Mouse (Mus musculus): ENCODE results near the gene Extl1. TPM values are rescaled to one million over a fixed set of nuclear protein-coding genes. Genes with fewer than 3 reads are reported as not detected.

The Extl1 gene
- total RNA-seq, 2 experiments from 2014 or later, result 46.1 to 48.0 TPM

DNA sequence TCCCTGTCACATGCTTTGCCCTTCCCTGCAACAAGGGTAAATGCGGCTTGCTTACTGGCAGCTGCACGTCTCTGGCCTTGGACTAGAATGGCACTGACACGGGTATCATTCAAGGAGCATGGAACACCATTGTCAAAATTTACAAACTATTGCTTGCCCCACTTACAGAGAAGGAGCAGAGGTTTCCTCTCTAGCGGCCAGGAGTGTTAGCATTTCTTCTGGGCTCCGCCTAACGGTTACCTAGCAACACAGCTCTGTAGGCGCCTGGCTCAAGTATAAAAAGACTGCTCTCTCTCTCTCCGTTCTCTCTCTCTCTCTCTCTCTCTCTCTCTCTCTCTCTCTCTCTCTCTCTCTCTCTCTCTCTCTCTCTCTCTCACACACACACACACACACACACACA is 8.9 kb upstream of the Extl1 start:
- DNase-seq (ENCODE audit: low spot score in 2 of 2), result no peak

DNA sequence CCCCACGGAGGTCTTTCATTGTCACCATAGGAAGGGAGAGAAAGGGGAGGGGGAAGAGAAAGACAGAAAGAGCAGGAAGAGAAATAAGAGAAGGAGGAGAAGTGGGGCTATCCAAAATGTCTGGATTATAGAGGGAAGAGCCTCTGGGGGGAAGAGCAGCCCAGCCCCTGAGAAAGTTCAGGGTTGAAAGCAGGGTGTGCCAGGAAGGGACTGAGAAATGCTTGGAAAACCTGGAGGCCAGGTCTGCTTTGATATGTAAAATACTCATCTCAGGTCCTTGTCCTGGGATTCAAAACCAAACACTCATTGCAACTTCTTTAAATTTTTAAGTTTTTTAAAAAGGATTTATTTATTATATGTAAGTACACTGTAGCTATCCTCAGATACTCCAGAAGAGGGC is 8.0 kb upstream of the Extl1 start:
- DNase-seq (ENCODE audit: low spot score in 2 of 2), result no peak

DNA sequence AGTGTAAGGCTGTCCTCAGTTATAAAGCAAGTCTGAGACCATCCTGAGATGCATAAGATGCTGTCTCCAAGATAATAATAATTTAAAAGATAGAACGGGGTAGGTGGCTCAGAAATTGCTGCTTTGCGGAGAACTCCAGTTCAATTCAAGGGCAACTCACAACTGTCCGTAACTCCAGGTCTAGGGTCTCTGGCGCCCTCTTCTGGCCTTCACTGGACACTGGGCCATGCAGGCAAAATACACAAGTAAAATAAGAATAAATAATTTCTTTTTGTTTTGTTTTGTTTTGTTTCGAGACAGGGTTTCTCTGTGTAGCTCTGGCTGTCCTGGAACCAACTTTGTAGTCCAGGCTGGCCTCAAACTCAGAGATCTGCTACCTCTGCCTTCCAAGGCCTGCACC is 4.7 kb upstream of the Extl1 start:
- peak in 1 of 2 experiments; percentile 73 for DNase-seq (ENCODE audit: low spot score in 2 of 2)

DNA sequence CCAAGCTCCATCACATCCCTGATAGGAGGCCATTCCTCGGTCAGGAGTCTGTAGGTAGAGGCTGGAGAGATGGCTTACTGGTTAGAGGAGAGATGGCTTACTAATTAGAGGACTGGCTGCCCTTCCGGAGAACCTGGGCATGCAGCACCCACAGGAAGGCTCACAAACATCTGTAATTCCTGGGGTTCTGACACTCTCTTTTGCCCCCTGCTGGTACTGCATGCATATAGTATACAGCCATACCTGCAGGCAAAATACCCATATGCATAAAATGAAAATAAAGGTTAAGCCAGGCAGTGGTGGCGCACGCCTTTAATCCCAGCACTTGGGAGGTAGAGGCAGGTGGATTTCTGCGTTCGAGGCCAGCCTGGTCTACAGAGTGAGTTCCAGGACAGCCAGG is 3.6 kb upstream of the Extl1 start:
- no peak for DNase-seq (ENCODE audit: low spot score in 2 of 2)

DNA sequence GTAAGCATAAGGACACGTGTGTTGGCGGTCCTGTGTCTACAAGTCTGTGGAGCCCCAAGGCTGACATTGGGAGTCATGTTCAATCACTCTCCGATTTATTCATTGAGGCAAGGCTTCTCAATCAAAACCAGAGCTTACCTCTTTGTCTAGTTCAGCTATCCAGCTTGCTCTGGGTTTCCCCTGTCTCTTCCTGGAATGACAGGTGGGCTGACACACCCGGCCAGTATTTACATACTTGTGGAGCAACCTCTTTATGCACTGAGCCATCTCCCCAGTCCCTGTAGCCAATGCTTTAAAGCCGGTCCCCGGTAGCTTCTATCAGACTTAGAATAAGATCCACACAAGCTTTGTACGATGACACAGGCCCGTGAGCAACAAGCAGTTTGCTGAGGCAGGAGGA is 4.1 kb downstream of the Extl1 start:
- DNase-seq (ENCODE audit: low spot score in 2 of 2), result no peak

DNA sequence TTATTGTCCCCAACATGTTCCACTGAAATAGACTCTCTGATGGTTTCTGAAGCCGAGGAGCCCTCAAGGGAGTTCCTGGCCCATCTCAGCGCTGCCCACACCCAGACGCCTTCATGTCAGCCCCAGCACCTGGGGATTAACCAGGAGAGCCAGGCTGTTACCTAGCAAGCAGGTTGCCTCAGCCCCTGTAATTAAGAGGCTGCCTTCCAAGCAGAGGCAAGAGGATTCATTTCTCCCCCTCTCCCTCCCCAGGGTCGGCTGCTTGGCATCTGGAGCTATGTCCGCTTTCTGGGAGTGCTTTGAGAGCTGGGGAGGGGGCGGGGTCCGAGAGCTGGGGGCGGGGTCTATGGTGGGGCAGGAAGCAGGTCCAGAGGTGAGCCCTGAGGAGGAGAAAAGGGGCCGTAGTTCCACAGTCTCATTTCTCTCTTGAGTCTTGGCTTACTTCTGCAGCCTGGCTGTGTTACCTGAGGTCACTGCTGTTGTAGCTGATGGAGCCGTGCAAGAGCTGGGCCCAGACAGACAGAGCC is 5.5 kb downstream of the Extl1 start:
- no peak for DNase-seq (ENCODE audit: low spot score in 2 of 2)

DNA sequence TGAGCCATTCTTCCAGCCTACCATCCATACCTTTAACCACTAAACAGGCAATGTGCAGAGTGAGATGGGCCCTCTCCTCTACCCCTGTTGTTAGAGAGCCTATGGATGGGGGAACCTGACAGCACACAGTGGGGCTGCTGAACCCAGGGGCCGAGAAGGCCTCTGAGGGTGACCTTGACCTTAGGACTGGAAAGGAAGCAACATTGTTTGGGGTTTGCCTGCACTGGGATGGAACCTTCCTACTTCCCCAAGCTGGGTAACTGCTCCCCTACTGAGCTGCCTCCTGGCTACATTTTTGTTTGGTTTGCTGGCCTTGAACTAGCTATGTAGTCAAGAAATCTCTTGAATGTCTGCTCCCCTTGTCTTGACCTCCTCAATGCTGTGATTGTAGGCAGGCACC is 9.3 kb downstream of the Extl1 start:
- no peak for DNase-seq (ENCODE audit: low spot score in 2 of 2)

DNA sequence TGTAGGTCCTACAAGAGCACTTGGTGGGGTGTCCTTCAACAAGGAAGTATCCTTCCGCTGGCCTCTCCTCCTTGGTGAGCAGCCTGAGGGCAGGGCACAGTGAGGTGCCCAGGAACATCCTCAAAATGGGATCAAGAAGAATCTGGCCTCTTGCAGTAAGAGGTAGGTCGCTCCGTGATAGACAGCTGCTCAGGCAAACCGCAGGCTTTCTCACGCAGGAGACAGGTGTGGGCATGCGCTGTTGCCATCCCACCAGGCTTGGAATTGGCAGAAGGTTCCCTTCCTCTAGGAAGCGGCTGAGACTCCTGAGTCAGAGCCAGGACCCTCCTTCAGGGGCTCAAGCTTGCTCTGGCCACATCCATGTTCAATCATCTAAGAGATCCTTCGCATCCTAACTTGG is 10.4 kb downstream of the Extl1 start:
- DNase-seq (ENCODE audit: low spot score in 2 of 2), result peak in 1 of 2 experiments; percentile 33

DNA sequence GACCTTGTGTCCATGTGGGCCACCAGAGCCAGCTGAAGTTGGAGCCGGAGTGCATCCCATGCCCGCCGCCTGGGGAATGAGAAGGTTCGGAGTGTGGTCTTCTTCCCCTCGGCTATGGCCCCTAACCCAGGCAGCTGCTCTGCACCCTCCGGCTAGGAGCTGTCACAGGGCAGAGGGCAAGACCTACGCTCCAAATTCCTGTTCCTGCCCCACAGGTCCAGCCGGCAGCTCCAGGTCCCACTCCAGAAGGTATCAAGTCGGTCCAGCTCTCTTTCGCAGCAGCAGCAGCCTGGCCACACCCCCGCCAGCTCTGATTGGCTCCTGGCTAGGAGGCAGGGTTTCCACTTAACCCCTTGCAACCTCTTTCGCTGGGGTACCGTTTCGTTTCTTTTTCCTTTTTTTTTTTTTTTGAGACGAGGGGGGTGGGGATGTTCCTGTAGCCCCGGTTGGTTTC is 11.3 kb downstream of the Extl1 start:
- peak; percentile 80 to 90 for DNase-seq (ENCODE audit: low spot score in 2 of 2)

DNA sequence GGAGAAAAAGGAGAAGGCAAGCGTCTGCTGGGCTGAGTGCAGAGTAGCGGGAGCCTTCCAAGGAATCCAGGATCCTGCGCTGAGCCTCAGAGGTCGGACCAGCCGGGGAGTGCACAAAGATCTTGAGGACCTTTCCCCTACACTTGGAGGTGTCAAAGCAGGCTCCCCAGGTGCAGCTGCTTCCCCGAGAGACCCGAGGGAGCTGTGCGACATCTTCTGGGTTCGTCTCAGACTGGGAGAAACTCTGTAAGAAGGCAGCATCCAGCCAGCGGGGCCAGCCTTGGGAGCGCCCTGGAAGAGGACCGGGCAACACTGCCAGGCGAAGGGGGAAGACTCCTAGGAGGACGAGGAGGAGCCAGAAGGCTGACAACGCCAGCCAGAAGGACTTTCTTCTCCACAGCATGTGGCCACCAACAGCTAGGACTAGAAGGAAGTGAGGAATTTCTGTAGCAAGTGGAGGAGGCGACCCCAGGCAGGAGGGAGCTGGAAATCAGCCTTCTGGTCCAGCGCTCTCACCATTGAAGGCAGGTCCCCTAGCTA is 12.3 kb downstream of the Extl1 start:
- peak in 1 of 2 experiments; percentile 51 for DNase-seq (ENCODE audit: low spot score in 2 of 2)

DNA sequence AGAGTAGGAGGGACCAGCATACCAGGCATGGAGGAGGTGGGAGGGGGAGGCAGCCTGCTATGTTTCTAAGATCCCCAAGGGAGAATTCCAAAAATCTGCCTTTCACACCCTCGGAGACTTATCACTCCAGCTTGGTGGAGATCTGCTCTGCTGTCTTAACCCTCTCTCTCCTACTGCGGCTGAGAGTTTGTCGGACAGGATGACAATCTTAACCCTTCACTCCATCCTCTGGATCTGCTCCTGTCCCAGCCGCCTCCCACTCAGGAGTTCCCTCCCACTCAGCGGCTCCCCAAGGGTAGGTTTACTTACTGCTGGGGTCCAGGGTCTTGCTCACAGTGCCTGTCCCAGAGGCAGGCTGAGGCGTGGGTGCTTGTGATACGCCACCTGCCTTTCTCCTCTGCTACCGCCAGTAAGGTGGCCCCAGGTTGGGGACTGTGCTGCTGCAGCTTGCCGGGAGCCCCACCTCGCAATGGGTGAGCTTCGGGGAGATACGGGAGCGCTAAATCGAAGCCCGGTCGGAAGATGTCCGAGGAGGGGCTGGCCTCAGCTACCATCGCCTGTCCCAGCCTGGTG is 12.9 kb downstream of the Extl1 start:
- peak; percentile 70 to 87 for DNase-seq (ENCODE audit: low spot score in 2 of 2)

DNA sequence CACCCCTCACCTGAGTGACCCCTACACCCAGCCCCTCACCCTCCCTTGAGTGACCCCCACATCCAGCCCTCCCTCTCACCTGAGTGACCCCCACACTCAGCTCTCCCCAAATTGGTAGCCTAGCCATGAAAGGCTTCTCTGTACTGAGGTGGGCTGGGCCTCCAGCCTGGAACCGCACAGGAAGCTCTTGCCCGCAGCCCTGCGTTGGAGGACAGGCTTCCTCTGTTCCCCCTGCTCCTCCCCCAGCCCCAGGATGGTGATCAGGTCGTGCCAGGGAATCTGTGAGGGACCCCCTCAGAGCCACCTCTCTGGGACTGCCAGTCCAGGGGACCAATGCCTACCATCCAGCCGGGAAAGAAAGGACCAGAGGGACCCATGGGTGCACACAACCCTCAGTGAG is 18.4 kb downstream of the Extl1 start:
- no peak for DNase-seq (ENCODE audit: low spot score in 2 of 2)

DNA sequence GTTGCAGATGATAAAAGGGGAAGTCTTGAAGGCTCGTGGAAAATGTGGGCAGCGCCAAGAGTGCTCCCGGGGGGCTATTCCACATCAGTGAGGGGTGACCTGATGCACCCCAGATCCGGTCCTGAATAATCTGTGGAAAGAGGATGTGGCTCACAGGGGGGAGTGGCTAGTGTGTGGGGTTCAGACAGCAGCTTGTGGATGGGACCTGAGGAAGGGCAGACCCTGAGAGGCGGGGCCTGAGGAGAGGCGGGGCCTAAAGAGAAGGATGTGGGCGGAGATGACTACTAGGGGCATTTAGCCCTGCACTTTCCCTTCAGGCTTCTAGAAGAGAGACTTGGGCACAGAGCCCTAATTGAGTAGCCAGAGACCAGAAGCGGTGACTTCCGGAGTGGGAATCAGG is 21.1 kb downstream of the Extl1 start:
- DNase-seq (ENCODE audit: low spot score in 2 of 2), result no peak

DNA sequence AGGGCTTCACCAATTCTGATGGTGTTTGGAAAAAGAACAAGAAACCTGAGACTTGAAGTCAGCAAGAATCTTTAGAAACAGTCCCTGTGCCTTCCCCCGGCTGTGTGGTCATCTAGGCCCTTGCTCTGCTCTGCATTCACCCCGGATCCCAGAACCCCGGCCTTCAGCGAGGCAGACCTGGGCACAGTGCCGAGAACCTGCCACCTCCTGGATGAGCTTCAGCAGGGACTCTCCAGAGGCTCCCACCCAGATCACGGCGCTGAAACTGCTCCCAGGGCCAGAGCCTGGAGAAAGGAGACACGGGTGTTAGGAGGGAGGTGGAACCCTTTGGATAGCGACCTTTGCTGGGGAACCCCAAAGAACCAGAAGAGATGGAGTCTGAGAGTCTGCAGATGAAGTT is 21.5 kb downstream of the Extl1 start:
- no peak for DNase-seq (ENCODE audit: low spot score in 2 of 2)

DNA sequence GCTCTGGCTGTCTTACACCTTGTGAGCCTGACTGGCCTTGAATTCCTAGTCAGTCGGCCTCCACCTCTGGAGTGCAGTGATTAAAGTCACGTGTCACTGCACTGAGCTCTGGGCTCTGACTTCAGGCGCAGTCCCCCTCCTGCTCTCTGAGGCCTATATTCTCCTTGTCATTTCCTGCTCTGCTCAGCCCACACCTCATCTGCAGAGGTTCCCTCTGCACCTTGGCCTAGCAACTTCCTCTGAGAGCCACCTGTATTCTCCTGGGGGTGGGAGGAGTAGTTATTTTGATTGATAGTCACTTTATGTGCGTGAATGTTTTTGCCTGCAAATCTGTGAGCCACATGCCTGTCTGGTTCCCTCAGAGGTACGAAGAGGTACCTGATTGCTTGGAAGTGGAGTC is 22.4 kb downstream of the Extl1 start:
- no peak for DNase-seq (ENCODE audit: low spot score in 2 of 2)

DNA sequence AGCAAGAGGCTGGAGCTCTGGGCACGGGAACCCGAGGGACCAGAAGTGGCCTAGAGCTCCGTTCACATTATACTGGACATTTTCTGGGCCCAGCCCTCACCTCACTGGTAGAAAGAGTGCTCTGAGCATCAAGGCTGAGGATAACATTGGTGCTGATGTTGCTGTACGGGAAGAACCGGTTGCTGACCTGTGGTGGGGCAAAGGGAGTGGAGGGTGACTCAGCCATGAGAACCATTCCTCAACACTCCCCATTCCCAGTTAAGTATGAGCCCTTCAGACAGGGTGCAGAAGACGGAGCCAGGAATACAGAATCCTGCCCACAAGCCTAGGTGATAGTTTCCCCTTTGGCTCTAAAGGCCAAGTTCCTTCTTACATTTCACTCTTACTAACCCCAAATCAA is 24.0 kb downstream of the Extl1 start:
- no peak for DNase-seq (ENCODE audit: low spot score in 2 of 2)

DNA sequence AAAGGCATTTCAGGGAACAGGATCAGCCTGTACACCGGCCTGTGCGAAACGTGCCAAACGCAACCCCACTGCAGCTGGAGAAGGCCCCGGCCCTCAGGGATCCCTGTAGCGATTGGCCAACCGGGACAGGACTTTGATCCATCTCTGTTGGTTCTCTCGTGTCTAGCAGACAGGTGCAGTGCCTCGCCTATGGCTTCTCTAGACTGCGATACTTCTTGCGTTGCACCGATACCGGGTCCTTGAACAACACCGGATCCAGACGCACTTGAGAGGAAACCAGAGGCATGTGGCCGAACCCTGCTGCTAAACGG is 26.2 kb downstream of the Extl1 start:
- DNase-seq (ENCODE audit: low spot score in 2 of 2), result no peak

DNA sequence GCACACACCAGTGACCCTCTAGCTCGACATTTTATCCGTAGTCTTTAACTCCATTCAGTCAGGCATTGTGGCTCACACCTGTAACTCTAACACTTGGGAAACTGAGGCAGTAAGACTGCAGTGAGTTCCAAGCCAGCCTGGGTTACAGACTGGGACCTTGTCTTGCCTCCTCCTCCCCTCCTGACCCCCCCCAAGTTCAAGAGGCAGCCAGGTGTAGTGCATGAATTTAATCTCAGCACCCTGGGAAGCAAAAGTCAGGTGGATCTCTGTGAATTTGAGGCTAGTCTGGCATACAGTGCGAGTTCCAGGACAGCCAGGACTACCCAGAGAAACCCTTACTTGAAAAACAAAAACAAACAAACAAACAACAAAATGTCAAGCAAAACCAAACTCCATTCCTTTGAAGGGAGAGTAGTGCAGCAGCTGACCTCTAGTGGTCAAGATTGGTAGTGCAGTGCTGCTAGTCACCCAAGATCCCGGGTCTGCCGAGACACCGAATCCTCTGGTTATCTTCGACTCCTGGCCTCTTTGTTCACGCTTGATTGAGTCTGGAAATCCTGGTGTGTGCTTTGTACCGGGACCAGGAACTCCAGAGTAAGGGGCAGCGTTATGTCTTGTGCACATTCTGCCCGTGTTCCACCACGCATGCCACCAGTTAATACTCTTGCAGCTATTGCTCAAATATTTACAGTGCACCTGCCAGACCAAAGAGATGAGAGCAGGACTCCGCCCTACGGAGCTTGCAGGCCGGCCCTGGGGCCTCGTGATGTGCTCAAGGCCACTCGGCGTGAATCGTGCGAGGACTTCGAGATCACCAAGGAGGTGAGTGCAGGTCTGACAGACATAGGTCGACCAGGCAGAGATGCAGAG is 26.8 kb downstream of the Extl1 start:
- peak; percentile 50 to 90 for DNase-seq (ENCODE audit: low spot score in 2 of 2)

DNA sequence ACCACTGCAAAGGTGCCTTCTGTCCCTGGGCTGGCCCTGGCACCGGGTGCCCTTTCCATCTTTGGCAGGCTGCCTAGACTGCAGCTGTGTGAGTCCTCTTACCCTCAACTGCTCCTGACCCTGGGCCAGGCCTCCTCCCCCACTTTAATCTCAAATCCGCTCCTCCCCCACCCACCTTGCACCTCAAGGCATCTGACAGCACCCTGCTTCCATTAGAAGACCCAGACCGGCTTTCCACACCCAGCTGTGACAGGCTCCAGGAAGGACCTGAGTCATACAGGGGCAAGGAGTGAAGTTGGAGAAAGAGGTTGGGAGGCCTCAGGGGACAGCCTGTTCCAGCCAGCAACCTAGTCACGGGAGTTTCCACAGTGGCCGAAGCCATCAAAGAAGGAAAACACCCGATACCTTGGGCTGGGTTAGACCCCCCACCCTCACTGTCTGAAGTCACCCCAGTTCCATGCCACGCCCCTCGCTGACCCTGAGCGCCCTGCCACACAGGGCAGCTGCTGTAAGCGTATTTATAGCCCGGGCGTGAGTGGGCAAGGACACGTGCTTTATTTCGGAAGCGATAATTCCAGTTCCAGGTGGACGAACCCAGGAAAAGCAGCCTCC is 27.7 kb downstream of the Extl1 start:
- DNase-seq (ENCODE audit: low spot score in 2 of 2), result no peak

DNA sequence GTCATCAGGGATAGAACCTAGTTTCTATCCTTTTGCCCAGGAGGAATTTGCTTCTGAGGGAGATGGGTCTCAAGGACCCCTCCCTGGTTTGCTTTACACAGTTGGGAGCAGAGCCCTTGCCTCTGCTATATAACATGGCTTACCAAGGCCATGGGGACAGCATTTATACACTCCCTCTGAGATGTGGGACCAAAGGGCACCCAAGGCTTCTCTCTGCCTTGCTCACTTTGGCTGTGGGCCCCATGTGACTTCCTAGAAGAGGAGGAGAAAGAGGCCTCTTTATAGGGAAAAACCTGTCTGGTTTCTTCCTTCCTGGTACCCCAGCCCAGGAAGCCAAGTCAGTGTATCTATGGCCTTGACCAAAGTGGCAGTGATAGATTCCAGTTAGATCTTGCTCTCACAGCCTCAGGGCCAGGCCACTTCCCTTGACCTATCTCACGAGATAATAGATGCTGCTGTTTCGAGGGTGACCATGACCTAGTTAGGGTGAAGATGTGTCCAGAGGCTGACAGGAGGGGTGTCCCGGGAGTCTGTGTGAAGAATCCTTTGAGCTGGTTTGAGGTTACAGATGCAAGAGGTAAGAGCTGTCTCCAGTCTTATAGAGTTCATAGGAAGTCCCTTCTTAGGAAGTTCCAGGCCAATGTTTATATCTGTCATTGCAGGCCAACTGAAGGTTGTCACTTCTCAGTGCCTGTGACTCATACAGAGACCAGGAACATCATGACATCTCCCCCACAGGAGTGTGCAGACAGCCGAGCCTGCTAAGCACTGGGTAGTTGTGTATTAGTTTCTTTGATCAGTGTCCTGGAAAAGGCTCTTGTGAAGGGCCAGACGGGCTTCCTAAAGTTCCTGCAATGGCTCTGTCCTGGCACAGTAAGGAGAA is 29.9 kb downstream of the Extl1 start:
- no peak for DNase-seq (ENCODE audit: low spot score in 2 of 2)

DNA sequence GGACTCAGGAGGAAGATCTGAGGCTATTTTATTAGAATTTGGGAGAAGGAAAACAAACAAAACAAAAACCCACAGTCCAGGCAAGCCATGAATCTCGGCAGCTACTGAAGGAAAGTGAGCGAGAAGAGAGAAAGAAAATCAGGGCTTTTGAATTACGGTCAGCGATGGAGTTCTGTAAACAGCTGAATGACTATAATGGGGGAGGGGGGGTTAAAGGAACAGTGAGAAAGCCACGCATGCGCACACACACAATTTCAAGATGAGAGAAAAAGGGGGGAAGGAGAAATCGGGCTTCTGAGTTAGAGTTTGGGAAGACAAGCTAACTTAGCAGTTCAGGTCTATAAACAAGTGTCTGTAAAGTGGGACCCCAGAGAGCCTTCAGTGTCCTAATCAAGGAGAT is 30.7 kb downstream of the Extl1 start:
- no peak for DNase-seq (ENCODE audit: low spot score in 2 of 2)
